Mouse (Mus musculus) intestine, postnatal 0 days (tissue): ENCODE measurements around the gene Gm9970. TPM values are rescaled to one million over a fixed set of nuclear protein-coding genes. Genes with fewer than 3 reads are reported as not detected.

Experiments
- ATAC-seq: fragments of 200-750 bp; cut with Nextera tagmentation; 2 replicates; pipeline ENCODE4 v1.8.0; 2017; ENCODE audit warnings: mild to moderate bottlenecking, moderate TSS enrichment, moderate library complexity
- H3K27ac ChIP-seq: fragments of 300-500 bp; sonication (generic); 2 replicates; pipeline ENCODE4 v1.5.1; 2014; ENCODE audit warnings: mild to moderate bottlenecking, low read depth, low read length, moderate library complexity
- H3K27me3 ChIP-seq: fragments of 300-500 bp; sonication (generic); replicated peaks from 2 replicates; pipeline ENCODE4 v1.6.1; 2014; ENCODE audit warnings: low read length, mixed read lengths; ENCODE audit not compliant: control insufficient read depth, insufficient read depth
- H3K36me3 ChIP-seq: fragments of 300-500 bp; sonication (generic); 2 replicates; pipeline ENCODE4 v1.6.1; 2014; ENCODE audit warnings: mild to moderate bottlenecking, moderate library complexity; ENCODE audit not compliant: control insufficient read depth, insufficient read depth
- H3K4me1 ChIP-seq: fragments of 300-500 bp; sonication (generic); replicated peaks from 2 replicates; pipeline ENCODE4 v1.6.1; 2014; ENCODE audit warnings: antibody characterized with exemption, low read length, mixed read lengths; ENCODE audit not compliant: control insufficient read depth, insufficient read depth
- H3K4me2 ChIP-seq: fragments of 300-500 bp; sonication (generic); replicated peaks from 2 replicates; pipeline ENCODE4 v1.6.1; 2014; ENCODE audit warnings: low read depth, mild to moderate bottlenecking, moderate library complexity
- H3K4me3 ChIP-seq: fragments of 300-500 bp; sonication (generic); 2 replicates; pipeline ENCODE4 v1.5.1; 2014; ENCODE audit warnings: low read depth, low read length
- H3K9ac ChIP-seq: fragments of 300-500 bp; sonication (generic); 2 replicates; pipeline ENCODE4 v1.6.1; 2014; ENCODE audit warnings: mild to moderate bottlenecking, low read depth, low read length
- H3K9me3 ChIP-seq: fragments of 300-500 bp; sonication (generic); 2 replicates; pipeline ENCODE4 v1.6.1; 2016; ENCODE audit warnings: mixed run types; ENCODE audit not compliant: control insufficient read depth
- CTCF ChIP-seq: sonication (generic); IDR thresholded peaks from 2 replicates; pipeline ENCODE4 v1.5.1; 2016; ENCODE audit warnings: low read depth, mild to moderate bottlenecking, control low read depth, antibody characterized with exemption, moderate library complexity
- WGBS: fragments of 180-500 bp; shearing (Covaris S2); extraction: QIAGEN DNeasy Blood & Tissue Kit; methylation state at CpG from one replicate; pipeline ENCODE4 v1.1.7; 2014; 5-methylcytosine and 5-hydroxymethylcytosine counted together
- polyA plus RNA-seq: library from polyadenylated mRNA; unstranded; fragments of >200 nt; fragmentation: Nextera tagmentation; extraction: Ambion mirVana; gene quantifications from 2 replicates; pipeline ENCODE4 v1.2.1, GENCODE M21; 2015

The Gm9970 gene
- polyA plus RNA-seq, 1 experiment from 2014 or later, result 0.70 TPM

DNA sequence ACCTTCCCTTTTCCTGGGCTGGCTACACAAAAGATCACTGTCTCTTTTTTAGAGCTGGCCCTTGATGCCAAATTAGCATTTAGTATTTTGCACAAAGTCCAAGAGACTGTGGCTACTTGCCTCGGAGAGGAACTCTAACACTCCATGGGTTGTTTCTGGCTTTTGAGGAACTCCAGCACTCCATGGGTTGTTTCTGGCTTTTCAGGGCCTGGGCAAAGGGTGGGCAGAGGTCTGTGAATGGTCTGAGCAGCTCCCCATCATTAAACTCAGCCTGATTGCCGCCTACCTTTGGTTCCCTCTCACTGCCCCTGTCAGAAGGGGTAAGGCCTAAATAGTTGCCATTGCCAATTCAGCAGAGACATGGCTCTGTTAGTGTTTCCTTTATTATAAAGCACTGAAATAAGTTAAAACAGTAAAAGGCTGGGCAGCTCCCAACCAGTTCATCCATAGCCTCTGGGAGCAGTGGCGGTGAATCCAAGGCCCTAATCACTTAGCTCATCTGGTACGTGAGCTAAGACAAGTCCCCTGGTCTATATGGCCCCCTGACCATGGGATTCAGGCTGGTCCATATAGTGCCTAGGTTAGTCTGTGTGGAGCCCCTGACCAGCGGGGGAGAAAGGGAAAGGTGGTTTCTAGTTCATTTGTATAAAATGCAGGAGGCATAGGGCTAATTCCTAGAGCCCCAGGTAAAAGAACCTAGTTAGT lies 42.3 kb downstream of the Gm9970 start:
- Histone ChIP-seq H3K9ac (no peak overlapping the region), H3K4me3 (no peak overlapping the region), H3K27me3 (no peaks in the 10 kb centered on the region), H3K27ac (peak overlapping the region; percentile 35; the same call in 1 of the 2 replicates), H3K9me3 (no peaks in the 10 kb centered on the region; the same call in 1 of the 2 replicates), H3K36me3 (peaks cover 66% of the 10 kb centered on the region), H3K4me1 (no peaks in the 10 kb centered on the region), H3K4me2 (no peak overlapping the region)
- ATAC-seq, result no peak
- no peak for TF ChIP-seq CTCF
- 83% methylated on average over 5 of the region's 5 CpGs for WGBS

DNA sequence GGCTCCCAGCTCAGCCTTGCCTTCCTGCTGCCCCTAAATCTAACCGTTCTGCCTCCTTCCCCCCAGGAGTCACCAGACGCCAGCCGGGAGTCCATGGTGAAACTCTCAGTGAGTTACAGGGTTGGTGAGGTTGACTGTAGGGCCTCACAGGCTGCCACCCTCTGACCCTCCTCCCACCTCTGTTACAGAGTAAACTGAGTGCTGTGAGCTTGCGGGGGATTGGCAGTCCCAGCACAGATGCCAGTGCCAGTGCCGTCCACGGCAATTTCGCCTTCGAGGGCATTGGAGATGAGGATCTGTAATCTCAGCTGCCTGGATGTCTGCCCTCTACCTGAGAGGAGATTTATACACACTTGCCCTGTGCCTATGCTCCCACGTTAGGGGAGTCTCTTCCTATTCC lies 42.9 kb downstream of the Gm9970 start:
- Histone ChIP-seq H3K4me2 (no peak overlapping the region), H3K27ac (peak overlapping the region; percentile 35; the same call in 1 of the 2 replicates), H3K4me3 (no peak overlapping the region), H3K27me3 (no peaks in the 10 kb centered on the region), H3K4me1 (no peaks in the 10 kb centered on the region), H3K36me3 (peaks cover 62% of the 10 kb centered on the region), H3K9ac (no peak overlapping the region), H3K9me3 (no peaks in the 10 kb centered on the region; the same call in 1 of the 2 replicates)
- 80% methylated on average over 9 of the region's 9 CpGs for WGBS
- no peak for TF ChIP-seq CTCF
- ATAC-seq, result no peak

GRCm38 (mm10) chr5:31197072-31197471 lies 44.0 kb downstream of the Gm9970 start:
- H3K9me3 ChIP-seq, result no peaks in the 10 kb centered on the region; the same call in 1 of the 2 replicates
- H3K9ac ChIP-seq, result no peak overlapping the region
- peaks cover 62% of the 10 kb centered on the region for H3K36me3 ChIP-seq
- no peaks in the 10 kb centered on the region for H3K4me1 ChIP-seq
- H3K4me3 ChIP-seq, result no peak overlapping the region
- ATAC-seq, result no peak
- 91% methylated on average over 12 of the region's 12 CpGs for WGBS
- H3K27me3 ChIP-seq, result no peaks in the 10 kb centered on the region
- no peak for TF ChIP-seq CTCF
- H3K27ac ChIP-seq, result no peak overlapping the region
- H3K4me2 ChIP-seq, result no peak overlapping the region

DNA sequence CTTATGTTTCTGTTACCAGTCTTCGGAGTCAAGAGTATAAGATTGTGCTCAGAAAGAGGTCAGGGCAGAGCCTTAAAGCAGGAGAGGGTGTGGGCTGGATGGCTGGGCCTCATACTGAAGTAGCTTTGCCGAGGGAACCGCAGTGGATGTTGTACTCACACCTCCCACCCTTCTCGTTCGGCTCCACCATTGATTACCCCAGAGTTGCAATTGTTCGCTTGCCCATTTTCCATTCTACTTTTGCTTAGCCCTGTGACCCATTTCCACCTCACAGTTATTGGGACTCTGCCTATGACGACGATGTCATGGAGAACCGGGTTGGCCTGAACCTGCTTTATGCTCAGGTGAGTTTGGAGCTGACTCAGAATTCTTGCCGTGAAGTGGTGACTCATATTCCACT lies 44.8 kb downstream of the Gm9970 start:
- no peaks in the 10 kb centered on the region; the same call in 1 of the 2 replicates for H3K9me3 ChIP-seq
- ATAC-seq, result no peak
- H3K4me2 ChIP-seq, result no peak overlapping the region
- no peak overlapping the region for H3K9ac ChIP-seq
- H3K36me3 ChIP-seq, result peaks cover 62% of the 10 kb centered on the region
- peak overlapping the region; percentile 5; the same call in 1 of the 2 replicates for H3K27ac ChIP-seq
- WGBS, result 85% methylated on average over 10 of the region's 10 CpGs
- TF ChIP-seq CTCF, result no peak
- H3K4me1 ChIP-seq, result no peaks in the 10 kb centered on the region; the same call in 1 of the 2 replicates
- no peaks in the 10 kb centered on the region for H3K27me3 ChIP-seq
- no peak overlapping the region for H3K4me3 ChIP-seq

DNA sequence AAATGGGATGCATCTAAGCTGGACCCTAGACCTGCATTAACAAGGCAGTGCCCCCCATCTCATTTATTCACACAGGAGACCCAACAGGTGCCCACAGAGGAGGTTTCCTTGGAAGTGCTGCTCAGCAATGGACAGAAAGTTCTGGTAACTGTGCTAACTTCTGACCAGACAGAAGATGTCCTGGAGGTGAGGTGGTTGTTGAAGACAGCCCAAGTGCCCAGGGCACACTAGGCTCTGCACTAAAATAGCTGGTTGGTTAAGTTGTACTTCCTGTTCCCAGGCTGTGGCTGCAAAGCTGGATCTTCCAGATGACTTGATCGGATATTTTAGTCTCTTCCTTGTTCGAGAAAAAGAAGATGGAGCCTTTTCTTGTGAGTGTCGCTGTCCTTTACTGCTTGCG lies 45.4 kb downstream of the Gm9970 start:
- TF ChIP-seq CTCF, result no peak
- 90% methylated on average over 4 of the region's 4 CpGs for WGBS
- H3K36me3 ChIP-seq, result peaks cover 64% of the 10 kb centered on the region

GRCm38 (mm10) chr5:31194486-31195485 lies 46.2 kb downstream of the Gm9970 start:
- WGBS, result 79% methylated on average over 16 of the region's 16 CpGs
- TF ChIP-seq CTCF, result no peak
- Histone ChIP-seq H3K36me3 (peaks cover 65% of the 10 kb centered on the region), H3K9me3 (no peaks in the 10 kb centered on the region), H3K27me3 (no peaks in the 10 kb centered on the region), H3K27ac (peak overlapping the region; percentile 96; the same call in 1 of the 2 replicates), H3K4me3 (peak overlapping the region; percentile 76; the same call in 1 of the 2 replicates), H3K9ac (no peak overlapping the region), H3K4me1 (no peaks in the 10 kb centered on the region; the same call in 1 of the 2 replicates), H3K4me2 (peak overlapping the region; percentile 77)
- no peak for ATAC-seq

More for the DNA sequence above, 45.4 kb downstream of the Gm9970 start:
- Histone ChIP-seq H3K9me3 (no peaks in the 10 kb centered on the region; the same call in 1 of the 2 replicates), H3K4me2 (no peak overlapping the region), H3K27ac (peak overlapping the region; percentile 96; the same call in 1 of the 2 replicates), H3K4me3 (no peak overlapping the region), H3K9ac (no peak overlapping the region), H3K4me1 (no peaks in the 10 kb centered on the region; the same call in 1 of the 2 replicates), H3K27me3 (no peaks in the 10 kb centered on the region)
- ATAC-seq, result no peak
